Mouse (Mus musculus): Measurements from ENCODE around the gene Igf1r.

DNA sequence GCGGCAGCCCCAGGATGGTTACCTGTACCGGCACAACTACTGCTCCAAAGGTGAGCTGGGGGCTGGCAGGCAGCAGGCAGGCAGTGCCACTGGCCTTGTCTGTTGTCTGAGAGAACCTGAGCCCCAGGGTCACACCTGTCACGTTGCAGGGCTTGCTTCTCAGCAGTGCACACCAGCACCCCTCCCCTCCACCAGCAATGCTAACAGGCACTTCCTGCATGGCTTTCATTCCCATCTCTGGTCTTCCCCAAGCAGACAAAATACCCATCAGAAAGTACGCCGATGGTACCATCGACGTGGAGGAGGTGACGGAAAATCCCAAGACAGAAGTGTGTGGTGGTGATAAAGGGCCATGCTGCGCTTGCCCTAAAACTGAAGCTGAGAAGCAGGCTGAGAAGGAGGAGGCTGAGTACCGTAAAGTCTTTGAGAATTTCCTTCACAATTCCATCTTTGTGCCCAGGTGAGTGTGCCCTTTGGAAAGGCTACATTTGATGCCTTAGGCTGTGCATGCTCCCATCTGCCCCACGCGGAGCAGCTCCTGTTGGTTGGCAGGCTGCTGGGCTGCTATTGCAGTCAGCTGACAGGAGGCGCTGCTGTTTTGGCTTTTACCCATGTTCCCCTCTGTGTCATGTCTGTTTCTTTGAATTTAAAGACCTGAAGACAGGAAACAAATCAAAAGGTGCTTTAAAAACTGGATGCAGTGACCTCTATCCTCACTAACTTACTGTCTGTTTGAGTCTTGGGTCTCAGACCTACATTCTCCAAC, 237.2 kb downstream of the Igf1r start:
- TF ChIP-seq CTCF (IDR thresholded peaks at IDR 0.05) (no peak), POLR2A (IDR thresholded peaks at IDR 0.05; ENCODE audit: insufficient read depth, low read depth, low read length) (no peak), EP300 (IDR thresholded peaks at IDR 0.05; ENCODE audit: insufficient read depth, low read depth, low read length) (no peak)
